Mouse (Mus musculus) neural tube, embryonic 15.5 days (tissue): ENCODE results near the gene Hs3st1. TPM values are rescaled to one million over a fixed set of nuclear protein-coding genes. Genes with fewer than 3 reads are reported as not detected.
A peak's percentile ranks its signal among the peaks of the same experiment; 100 is the strongest.
"Not testable (repeated sequence)": the region's sequence is repeated elsewhere in the genome, so short reads cannot be mapped to it uniquely, and the experiment has no call there.

Experiments
- ATAC-seq: fragments of 200-750 bp; cut with Nextera tagmentation; 2 replicates; pipeline ENCODE4 v1.8.0; 2017; ENCODE audit warnings: mild to moderate bottlenecking, moderate TSS enrichment, moderate library complexity; ENCODE audit not compliant: low FRiP score
- H3K27ac ChIP-seq: fragments of 300-500 bp; sonication (generic); replicated peaks from 2 replicates; pipeline ENCODE4 v1.5.1; 2015; ENCODE audit warnings: mild to moderate bottlenecking, inconsistent platforms
- H3K27me3 ChIP-seq: fragments of 300-500 bp; sonication (generic); replicated peaks from 2 replicates; pipeline ENCODE4 v1.6.1; 2015; ENCODE audit warnings: inconsistent platforms
- H3K36me3 ChIP-seq: fragments of 300-500 bp; sonication (generic); 2 replicates; pipeline ENCODE4 v1.6.1; 2015; ENCODE audit warnings: inconsistent platforms
- H3K4me1 ChIP-seq: fragments of 300-500 bp; sonication (generic); 2 replicates; pipeline ENCODE4 v1.6.1; 2015; ENCODE audit warnings: inconsistent platforms
- H3K4me2 ChIP-seq: fragments of 300-500 bp; sonication (generic); 2 replicates; pipeline ENCODE4 v1.6.1; 2015; ENCODE audit warnings: inconsistent platforms, mild to moderate bottlenecking, moderate library complexity
- H3K4me3 ChIP-seq: fragments of 300-500 bp; sonication (generic); replicated peaks from 2 replicates; pipeline ENCODE4 v1.5.1; 2015; ENCODE audit warnings: mild to moderate bottlenecking, inconsistent platforms
- H3K9ac ChIP-seq: fragments of 300-500 bp; sonication (generic); replicated peaks from 2 replicates; pipeline ENCODE4 v1.6.1; 2015; ENCODE audit warnings: mild to moderate bottlenecking, inconsistent platforms
- H3K9me3 ChIP-seq: fragments of 300-500 bp; sonication (generic); replicated peaks from 2 replicates; pipeline ENCODE4 v1.6.1; 2016; ENCODE audit warnings: inconsistent platforms
- WGBS: fragments of 180-500 bp; shearing (Covaris S2); methylation state at CpG from one replicate; pipeline ENCODE4 v1.1.7; 2015; ENCODE audit warnings: mixed read lengths; 5-methylcytosine and 5-hydroxymethylcytosine counted together
- polyA plus RNA-seq: library from polyadenylated mRNA; unstranded; fragments of >200 nt; fragmentation: Nextera tagmentation; extraction: Ambion mirVana; gene quantifications from 2 replicates; pipeline ENCODE4 v1.2.1, GENCODE M21; 2015

Hs3st1 gene
- polyA plus RNA-seq = 37.3 and 43.0 TPM in 2 replicates

DNA sequence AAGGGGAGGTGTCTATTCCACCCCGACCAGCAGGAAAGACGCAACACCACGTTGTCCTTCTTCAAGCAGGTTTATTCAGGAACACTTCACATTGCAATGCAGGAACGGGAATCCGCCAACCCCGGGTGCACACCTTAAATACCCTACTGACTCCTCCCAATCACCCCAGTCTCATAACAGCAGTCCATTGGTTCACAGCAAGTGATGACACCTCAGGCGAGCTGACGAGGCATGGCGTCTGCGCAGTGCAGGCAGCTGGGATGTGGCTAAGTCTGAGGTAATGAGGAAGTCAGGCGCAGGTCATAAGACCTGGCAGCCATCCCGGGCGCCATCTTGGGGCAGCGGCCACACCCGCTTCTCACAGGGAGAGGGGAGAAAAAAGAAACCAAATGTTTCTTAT lies at the start of gene Hs3st1:
Gene Hs3st1, minus strand, starts transcription at position 101 of the 400 bp plus-strand sequence.
- not testable (repeated sequence) for H3K27ac ChIP-seq, H3K9ac ChIP-seq, H3K36me3 ChIP-seq, H3K9me3 ChIP-seq, H3K4me3 ChIP-seq, H3K4me1 ChIP-seq, H3K4me2 ChIP-seq, H3K27me3 ChIP-seq, ATAC-seq
- WGBS = 96% methylated on average over 15 of the region's 15 CpGs

DNA sequence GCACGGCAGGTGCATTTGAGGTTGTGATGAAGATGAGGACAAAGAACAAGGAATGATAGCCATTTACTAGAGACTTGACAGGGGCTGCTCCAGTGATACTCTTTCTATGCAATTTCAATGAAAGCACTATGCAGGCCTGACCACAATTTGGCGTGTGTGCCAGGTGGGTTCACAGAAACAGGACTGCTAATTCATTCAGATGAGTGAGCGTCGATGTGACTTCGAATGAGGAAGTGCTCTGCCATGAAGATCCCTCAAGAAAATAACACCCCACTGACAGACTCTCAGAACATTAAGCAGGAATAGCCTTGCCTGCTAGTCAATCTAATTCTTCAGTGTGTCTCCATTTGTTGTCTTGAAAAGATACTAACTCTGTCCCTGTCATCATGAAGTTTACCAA lies 49.4 kb upstream of the Hs3st1 start:
- Histone ChIP-seq H3K27ac (no peak overlapping the region), H3K27me3 (no peaks in the 10 kb centered on the region), H3K4me1 (0 out of 2 replicates have a peak, but pooled peaks cover 3% of the 10 kb centered on the region), H3K9ac (no peak overlapping the region), H3K4me2 (no peak overlapping the region), H3K4me3 (no peak overlapping the region), H3K36me3 (no peaks in the 10 kb centered on the region), H3K9me3 (no peaks in the 10 kb centered on the region)
- 82% methylated on average over 5 of the region's 5 CpGs for WGBS
- no peak for ATAC-seq

DNA sequence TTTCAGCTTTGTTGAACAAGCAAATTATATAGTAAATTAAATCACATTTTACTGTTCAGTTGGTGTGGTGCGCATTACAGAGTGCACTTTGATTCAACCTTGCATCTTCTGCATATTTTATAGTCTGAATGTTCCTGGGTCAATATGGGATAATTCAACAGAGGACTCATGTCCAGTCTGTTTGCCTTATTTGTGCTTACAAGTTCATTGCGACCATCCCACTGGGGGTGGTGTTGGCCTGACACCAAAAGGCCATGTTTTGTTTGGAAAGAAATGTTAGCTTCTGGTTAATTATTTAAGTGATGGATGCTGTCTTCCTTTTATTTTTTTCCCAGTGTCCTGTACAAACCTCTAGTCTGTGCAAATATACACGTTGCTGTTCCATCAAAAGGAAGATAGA lies 48.7 kb upstream of the Hs3st1 start:
- Histone ChIP-seq H3K27ac (no peak overlapping the region), H3K9me3 (no peaks in the 10 kb centered on the region), H3K27me3 (no peaks in the 10 kb centered on the region), H3K36me3 (no peaks in the 10 kb centered on the region), H3K4me2 (no peak overlapping the region), H3K9ac (no peak overlapping the region), H3K4me1 (0 out of 2 replicates have a peak, but pooled peaks cover 3% of the 10 kb centered on the region), H3K4me3 (no peak overlapping the region)
- ATAC-seq = 0 out of 2 replicates have a peak, but pooled peaks have one; percentile 5
- WGBS = 66% methylated on average over 3 of the region's 3 CpGs

DNA sequence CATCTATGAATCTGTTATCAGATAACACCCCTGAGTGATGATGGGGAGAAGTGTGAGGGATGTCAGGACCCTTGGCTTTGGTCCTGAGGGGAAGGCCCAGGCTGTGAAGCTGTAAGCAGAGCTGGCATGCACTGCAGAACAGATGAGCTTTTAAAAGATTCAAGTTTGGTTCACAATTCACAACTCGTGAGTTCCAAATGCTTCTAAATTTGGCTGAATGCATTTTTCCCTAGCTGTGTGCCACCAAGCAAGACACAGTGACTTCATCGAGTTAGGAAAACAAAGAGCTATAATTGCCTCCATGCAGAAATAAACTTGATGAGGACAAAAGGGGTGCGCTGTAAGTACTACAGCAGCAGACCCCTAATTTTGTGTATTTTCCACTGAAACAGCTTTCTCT lies 48.2 kb upstream of the Hs3st1 start:
- Histone ChIP-seq H3K9ac (no peak overlapping the region), H3K4me1 (0 out of 2 replicates have a peak, but pooled peaks cover 3% of the 10 kb centered on the region), H3K4me3 (no peak overlapping the region), H3K27me3 (no peaks in the 10 kb centered on the region), H3K4me2 (no peak overlapping the region), H3K9me3 (no peaks in the 10 kb centered on the region), H3K27ac (no peak overlapping the region), H3K36me3 (no peaks in the 10 kb centered on the region)
- ATAC-seq = peak; percentile 68
- 59% methylated on average over 3 of the region's 3 CpGs for WGBS

DNA sequence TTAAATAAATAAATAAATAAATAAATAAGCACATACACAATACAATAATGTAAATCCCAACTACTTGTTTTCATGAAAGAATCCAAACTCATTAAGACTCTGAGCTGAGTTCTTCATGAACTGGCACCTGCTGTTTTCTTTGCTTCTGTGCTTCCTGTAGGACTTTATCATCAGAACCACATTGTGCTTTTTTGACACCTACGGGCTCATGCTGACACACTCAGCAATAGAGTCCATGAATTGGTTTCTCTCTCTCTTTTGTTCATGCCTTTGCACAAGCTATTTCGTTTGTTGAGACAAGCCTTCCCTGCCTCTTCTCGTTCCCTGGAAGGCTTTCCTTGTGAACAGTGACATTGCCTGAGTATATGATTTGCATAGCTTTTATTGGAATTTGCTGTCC lies 46.8 kb upstream of the Hs3st1 start:
- Histone ChIP-seq H3K4me2 (no peak overlapping the region), H3K36me3 (no peaks in the 10 kb centered on the region), H3K4me3 (no peak overlapping the region), H3K4me1 (0 out of 2 replicates have a peak, but pooled peaks cover 3% of the 10 kb centered on the region), H3K27ac (no peak overlapping the region), H3K9me3 (no peaks in the 10 kb centered on the region), H3K9ac (no peak overlapping the region), H3K27me3 (no peaks in the 10 kb centered on the region)
- ATAC-seq = no peak
- WGBS = 70% methylated on average over 3 of the region's 3 CpGs

DNA sequence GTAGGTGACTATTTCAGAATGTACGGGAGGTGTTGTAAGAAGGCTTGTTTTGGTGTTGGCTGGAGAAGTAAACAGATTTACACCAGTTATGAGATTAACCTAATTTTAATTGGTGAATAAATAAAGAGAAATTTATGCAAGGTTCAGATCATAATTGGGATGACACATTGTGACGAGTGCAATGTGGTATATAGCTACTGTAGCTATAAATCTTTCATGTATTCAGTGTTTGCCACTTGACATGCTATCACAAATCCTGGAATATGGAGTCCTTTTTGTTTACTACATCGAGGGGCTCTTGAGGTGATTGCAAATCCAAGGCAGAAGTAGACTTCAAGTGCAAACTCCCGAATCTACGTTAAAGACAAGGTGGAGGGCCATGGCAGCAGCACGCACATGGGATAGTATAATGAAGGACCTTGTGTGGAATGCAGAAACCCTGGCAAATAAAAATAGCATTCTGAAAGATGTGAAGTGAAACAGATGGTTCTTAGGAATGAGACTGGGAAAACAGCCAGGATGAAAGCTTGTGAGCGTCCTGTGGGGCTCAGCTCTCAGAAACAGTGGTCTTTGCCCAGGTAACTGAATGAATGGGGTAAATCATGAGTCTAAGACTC lies 21.9 kb upstream of the Hs3st1 start:
- Histone ChIP-seq H3K9me3 (no peaks in the 10 kb centered on the region), H3K4me3 (no peak overlapping the region), H3K9ac (no peak overlapping the region), H3K4me2 (no peak overlapping the region), H3K27me3 (no peaks in the 10 kb centered on the region), H3K36me3 (no peaks in the 10 kb centered on the region), H3K4me1 (no peaks in the 10 kb centered on the region), H3K27ac (no peak overlapping the region)
- WGBS = 86% methylated on average over 7 of the region's 7 CpGs
- no peak for ATAC-seq

DNA sequence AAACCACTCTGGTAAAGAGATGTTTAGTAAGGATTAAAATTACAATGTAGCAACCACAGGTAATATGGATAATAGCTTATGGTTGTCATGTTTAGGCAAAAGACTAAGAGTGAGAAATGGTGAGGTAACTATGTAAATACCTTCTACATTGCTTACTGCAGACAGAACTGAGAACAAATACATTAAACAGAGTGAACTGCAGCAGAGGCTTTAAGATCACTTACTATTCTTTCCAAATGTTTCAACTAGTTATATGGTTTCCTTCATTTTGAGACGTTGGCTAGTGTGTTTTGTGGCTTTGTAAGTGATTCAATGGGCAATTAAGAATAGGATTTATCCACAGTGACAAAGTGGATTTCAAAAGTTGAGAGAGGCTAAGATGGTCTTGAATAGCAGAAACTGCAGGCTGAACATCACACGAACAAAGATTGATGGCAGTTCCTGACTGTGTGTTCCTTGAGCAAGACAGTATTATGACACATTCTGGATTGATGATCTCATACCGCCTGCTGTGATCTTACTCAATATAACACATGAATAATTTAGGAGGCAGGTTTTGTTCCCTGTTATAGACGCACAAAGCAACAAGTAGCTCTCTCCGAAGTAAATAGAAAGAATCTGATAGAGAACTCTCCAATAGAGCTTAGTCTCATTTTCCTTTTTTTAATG lies 16.5 kb upstream of the Hs3st1 start:
- ATAC-seq = no peak

DNA sequence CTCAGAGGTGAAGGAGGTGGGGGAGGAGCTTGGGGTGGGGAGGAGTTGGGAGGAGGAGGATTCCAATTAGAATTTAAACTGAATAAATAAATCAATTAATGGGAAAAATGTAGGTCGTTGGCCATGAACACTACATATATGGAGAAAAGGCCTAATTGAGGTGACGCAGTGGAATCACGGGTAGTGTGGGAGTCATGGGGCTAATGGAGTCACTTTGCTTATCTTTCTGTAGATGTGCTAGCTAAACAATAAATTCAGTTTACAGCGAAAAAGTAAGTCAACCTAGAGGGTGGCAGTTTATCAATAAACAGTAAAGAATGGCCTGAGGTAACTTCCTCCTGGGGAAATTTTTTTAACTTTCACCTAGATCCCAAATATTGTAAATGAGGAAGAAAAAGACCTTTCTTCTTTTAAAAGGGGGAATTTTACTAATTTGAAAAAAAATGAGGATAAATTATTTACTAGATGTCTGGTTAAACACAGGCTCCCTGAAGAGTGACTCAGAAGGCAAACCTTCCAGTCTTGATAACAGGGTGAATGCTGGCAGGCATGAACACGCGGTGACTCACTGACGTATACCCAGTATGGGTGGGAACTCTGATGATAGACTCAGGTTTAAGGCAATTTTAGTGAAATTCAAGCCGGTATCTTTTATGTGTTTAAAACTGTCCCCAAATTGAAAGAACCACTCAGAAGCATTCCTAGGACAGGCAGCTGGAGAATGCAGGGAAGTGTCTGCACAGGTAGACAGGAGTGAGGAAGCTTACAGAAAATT lies 6.6 kb upstream of the Hs3st1 start:
- Histone ChIP-seq H3K9me3 (no peaks in the 10 kb centered on the region), H3K27ac (no peak overlapping the region), H3K9ac (no peak overlapping the region), H3K4me1 (no peaks in the 10 kb centered on the region), H3K4me2 (no peak overlapping the region), H3K36me3 (no peaks in the 10 kb centered on the region), H3K27me3 (no peaks in the 10 kb centered on the region), H3K4me3 (no peak overlapping the region)
- 90% methylated on average over 8 of the region's 8 CpGs for WGBS
- ATAC-seq = no peak

More for the DNA sequence above, 16.5 kb upstream of the Hs3st1 start:
- no peaks in the 10 kb centered on the region for H3K9me3 ChIP-seq
- H3K4me2 ChIP-seq = no peak overlapping the region
- H3K4me1 ChIP-seq = no peaks in the 10 kb centered on the region
- H3K9ac ChIP-seq = no peak overlapping the region
- H3K4me3 ChIP-seq = no peak overlapping the region
- no peaks in the 10 kb centered on the region for H3K36me3 ChIP-seq
- no peak overlapping the region for H3K27ac ChIP-seq
- no peaks in the 10 kb centered on the region for H3K27me3 ChIP-seq
- 24% methylated on average over 5 of the region's 5 CpGs for WGBS

DNA sequence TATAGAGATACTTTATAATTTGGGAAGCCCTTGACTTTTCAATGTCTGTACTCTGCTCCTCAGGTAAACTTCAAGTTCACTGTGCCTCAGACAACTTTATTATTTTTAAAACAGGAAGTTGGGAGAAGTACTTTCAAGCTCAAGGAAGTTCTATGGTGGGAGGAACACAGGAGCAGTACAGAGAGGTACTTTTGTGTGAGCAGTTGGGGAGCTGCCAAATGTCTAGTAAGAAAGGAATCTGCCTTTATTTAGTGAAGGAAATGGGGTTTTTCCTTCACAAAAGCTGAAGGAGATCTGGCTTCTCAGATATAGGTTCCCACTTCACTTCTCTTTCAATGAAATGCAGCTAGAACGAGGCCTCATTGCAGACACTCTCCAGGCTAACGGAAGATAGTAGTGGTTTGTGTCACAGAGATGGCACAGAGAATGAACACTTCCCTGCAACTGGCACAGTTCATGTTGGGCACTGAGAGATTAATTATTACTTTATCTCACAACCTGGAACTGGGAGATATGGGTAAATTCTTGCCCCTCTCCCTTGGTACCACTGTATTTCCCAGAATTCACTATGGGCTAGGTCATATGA lies 3.7 kb upstream of the Hs3st1 start:
- Histone ChIP-seq H3K27me3 (no peaks in the 10 kb centered on the region), H3K4me2 (no peak overlapping the region), H3K4me1 (no peaks in the 10 kb centered on the region), H3K4me3 (no peak overlapping the region), H3K9ac (no peak overlapping the region), H3K9me3 (no peaks in the 10 kb centered on the region), H3K36me3 (no peaks in the 10 kb centered on the region), H3K27ac (no peak overlapping the region)
- 62% methylated on average over 2 of the region's 2 CpGs for WGBS
- ATAC-seq = no peak

DNA sequence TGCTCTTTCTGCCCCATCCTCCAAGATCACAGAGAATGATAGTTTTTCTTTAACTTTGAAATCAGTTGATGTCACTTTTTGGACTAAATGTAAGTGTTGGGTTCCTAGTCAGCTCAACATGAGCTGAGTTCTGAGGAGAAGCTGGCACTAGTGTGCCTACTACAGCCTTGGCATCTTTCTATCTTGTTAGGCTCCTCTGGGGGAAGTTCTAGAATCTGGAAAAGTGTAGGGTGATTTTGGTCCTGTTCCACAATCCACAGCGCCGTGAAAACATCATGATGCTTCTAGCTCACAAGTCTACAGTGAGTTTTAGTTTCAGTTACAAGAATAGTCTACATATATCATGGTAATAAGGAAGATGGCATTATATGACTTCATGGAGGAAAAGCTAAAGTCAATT lies 18.4 kb downstream of the Hs3st1 start:
- H3K9ac ChIP-seq = no peak overlapping the region
- WGBS = 91% methylated on average over 2 of the region's 2 CpGs
- H3K4me2 ChIP-seq = no peak overlapping the region
- H3K4me3 ChIP-seq = no peak overlapping the region
- H3K9me3 ChIP-seq = no peaks in the 10 kb centered on the region
- no peak for ATAC-seq
- H3K36me3 ChIP-seq = no peaks in the 10 kb centered on the region
- H3K27ac ChIP-seq = no peak overlapping the region
- H3K27me3 ChIP-seq = no peaks in the 10 kb centered on the region
- H3K4me1 ChIP-seq = no peaks in the 10 kb centered on the region

DNA sequence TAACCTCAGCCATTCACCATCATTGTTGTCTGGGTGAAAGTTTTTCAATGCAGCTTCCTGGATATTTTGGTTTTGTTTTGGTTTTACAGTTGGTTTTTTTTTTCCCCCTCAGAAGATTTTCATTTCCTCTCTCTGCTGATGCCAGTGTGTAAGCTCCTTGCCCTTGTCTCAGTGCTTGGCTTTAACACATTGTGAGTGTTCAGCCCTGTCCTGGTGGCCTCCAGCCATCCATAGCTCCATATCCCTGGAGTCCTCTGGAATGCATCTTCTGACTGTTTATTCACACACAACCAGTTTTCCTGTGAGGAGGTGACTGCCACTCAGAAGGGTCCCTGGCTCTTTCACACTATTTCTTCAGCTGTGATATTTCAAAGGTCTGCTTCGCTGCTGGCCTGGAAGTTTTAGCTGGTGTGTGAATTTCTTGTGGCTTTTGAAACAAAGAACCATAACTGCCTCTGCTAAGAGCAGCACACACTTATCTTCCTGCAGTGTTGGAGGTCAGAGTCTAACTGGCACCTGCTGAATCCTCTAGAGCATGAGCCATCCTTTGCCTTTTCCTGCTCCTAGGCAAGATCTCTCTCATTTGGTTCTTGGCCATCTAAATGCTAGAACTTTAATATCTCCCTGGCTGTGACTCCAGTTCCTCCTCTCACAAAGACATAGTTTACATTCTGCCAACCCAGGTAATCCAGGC lies 21.4 kb downstream of the Hs3st1 start:
- no peaks in the 10 kb centered on the region for H3K9me3 ChIP-seq
- H3K4me3 ChIP-seq = no peak overlapping the region
- no peaks in the 10 kb centered on the region for H3K4me1 ChIP-seq
- no peak overlapping the region for H3K4me2 ChIP-seq
- WGBS = 83% methylated on average over 1 of the region's 1 CpGs
- no peaks in the 10 kb centered on the region for H3K27me3 ChIP-seq
- no peak overlapping the region for H3K9ac ChIP-seq
- no peak overlapping the region for H3K27ac ChIP-seq
- no peaks in the 10 kb centered on the region for H3K36me3 ChIP-seq
- no peak for ATAC-seq
